Mouse (Mus musculus) adrenal gland, postnatal 10 days (tissue): ENCODE measurements around the gene Dhh. TPM values are rescaled to one million over a fixed set of nuclear protein-coding genes. Genes with fewer than 3 reads are reported as not detected.

Experiments
- DNase-seq: peaks from one replicate; pipeline ENCODE4 v3.0.0; 2021; ENCODE audit warnings: mixed read lengths
- total RNA-seq, 2 experiments: library from RNA; stranded (reverse); gene quantifications; 2 replicates each; pipeline ENCODE4 v1.2.3; 2021

Gene Dhh
- total RNA-seq, 2 experiments from 2014 or later: 2.6 to 3.2 TPM

DNA sequence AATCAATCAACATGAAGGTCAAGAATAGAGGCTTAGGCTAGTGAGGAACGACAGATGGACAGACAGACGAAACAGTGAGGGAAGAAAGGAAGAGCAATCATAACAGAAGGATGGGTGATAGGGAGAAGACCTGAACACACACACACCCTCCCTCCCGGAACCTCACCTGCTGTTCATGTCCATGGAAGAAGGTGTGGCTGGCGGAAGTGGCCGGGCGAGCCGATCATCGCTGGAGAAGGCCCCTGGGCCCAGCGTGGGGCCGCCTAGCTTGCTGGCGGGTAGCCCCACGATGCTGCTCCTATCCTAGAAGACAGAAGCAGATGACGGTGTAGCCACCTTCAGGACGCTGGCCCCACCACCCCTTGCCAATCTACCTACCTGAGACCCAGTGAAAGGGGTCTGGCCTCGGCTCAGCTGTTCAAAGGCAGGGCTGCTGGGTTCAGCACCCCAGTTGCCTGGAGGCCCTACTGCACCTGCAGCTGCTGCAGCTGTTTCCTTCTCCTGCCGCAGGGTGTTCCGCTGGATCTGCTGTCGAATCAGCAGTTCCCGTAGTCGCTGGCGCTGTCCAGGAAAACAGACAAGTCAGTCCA is 47.0 kb downstream of the Dhh start:
- no peak for DNase-seq

GRCm38 (mm10) chr15:98850668-98851067 is 47.7 kb downstream of the Dhh start:
- DNase-seq: peak; percentile 54

- no peak for DNase-seq
Observed at GRCm38 (mm10) chr15:98849956-98850600, 48.3 kb downstream of the Dhh start.

- DNase-seq: no peak
Observed at GRCm38 (mm10) chr15:98849165-98849564, 49.2 kb downstream of the Dhh start.

- no peak for DNase-seq
Observed at GRCm38 (mm10) chr15:98846140-98846539, 52.2 kb downstream of the Dhh start.

DNA sequence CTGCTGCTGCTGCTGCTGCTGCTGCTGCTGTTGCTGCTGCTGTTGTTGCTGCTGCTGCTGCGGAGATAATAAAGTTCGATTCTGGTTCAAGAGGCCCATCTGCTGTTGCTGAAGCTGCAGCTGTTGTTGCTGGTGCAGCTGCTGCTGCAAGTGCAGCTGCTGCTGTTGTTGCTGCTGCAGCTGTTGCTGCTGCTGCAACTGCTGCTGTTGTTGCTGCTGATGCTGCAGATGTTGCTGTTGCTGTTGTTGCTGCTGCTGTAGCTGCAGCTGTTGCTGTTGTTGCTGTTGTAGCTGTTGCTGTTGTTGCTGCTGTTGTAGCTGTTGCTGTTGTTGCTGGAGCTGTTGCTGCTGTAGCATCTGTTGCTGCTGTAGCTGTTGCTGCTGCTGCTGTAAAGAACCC is 53.2 kb downstream of the Dhh start:
- DNase-seq: no peak

DNA sequence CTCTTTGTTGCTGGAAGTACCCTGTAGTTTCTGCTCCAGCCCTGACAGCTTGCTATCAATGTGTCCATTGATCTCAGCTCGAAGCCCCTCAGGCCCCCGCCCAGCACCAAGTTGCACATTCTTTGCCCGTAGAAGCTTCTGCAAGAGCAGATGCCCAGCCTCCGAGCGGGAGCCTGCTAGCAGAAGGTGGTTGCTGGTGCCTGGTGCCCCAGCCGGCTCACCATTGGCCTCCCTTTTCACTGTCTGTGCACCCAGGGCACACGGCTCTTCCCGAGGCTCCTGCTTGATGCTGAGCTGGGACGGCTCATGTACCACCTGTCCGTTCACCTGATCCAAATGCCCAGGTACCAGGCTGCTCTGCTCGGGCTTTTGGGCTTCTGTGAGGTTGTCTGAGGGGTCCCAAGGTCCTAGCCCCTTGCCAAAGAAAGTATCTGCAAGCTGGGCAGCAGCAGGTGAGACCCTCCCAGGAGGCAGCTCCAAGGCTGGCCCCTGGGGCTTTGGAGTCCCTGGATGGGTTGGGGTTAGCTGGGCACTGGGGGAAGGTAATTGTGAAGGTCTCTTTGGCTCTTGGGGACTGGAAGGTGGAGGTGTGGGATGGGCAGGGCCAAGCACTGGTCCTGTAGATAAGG is 54.6 kb downstream of the Dhh start:
- no peak for DNase-seq

Other genes with a start within 250 kb of the Dhh start
- gene Ddx23, start 235.6 kb downstream of the Dhh start, total RNA-seq: 10 to 100 TPM; 55.5 to 72.4 TPM
- gene Rnd1, start 221.1 kb downstream of the Dhh start, total RNA-seq: 1 to 10 TPM; 1.9 to 2.3 TPM
- gene Ccdc65, start 190.3 kb downstream of the Dhh start, total RNA-seq: under 1 TPM; 0.61 to 0.63 TPM
- gene Fkbp11, start 170.3 kb downstream of the Dhh start, total RNA-seq: 10 to 100 TPM in 1 of 2 experiments, 1 to 10 TPM in 1; 8.8 to 11.9 TPM
- 10 to 100 TPM; 92.4 to 94.7 TPM for gene Arf3, start 135.3 kb downstream of the Dhh start, total RNA-seq
- gene Wnt10b, start 120.4 kb downstream of the Dhh start, total RNA-seq: 1 to 10 TPM in 1 of 2 experiments, under 1 TPM in 1; 0.96 to 1.1 TPM
- under 1 TPM in 1 of 2 experiments, not detected in 1; 0.12 TPM for gene Wnt1, start 108.7 kb downstream of the Dhh start, total RNA-seq
- gene Ddn, start 89.0 kb downstream of the Dhh start, total RNA-seq: under 1 TPM; 0.09 to 0.21 TPM
- 10 to 100 TPM; 65.7 to 71.5 TPM for gene Prkag1, start 67.0 kb downstream of the Dhh start, total RNA-seq
- 10 to 100 TPM; 47.5 to 64.2 TPM for gene Kmt2d, start 27.3 kb downstream of the Dhh start, total RNA-seq
- 1 to 10 TPM; 2.6 to 4.5 TPM for gene Rhebl1, start 4.0 kb downstream of the Dhh start, total RNA-seq
- gene Lmbr1l, start 19.7 kb upstream of the Dhh start, total RNA-seq: 10 to 100 TPM; 17.7 to 27.7 TPM
- 100 to 1,000 TPM; 329 to 414 TPM for gene Tuba1b, start 36.0 kb upstream of the Dhh start, total RNA-seq
- gene Gm49450, start 55.0 kb upstream of the Dhh start, total RNA-seq: not detected
- 100 to 1,000 TPM; 202 to 313 TPM for gene Tuba1a, start 55.2 kb upstream of the Dhh start, total RNA-seq
- gene Tuba1c, start 131.4 kb upstream of the Dhh start, total RNA-seq: 100 to 1,000 TPM; 144 to 176 TPM
- 10 to 100 TPM; 24.0 to 59.0 TPM for gene Prph, start 156.6 kb upstream of the Dhh start, total RNA-seq
- 1 to 10 TPM; 8.2 to 9.8 TPM for gene Troap, start 176.0 kb upstream of the Dhh start, total RNA-seq
- gene C1ql4, start 189.3 kb upstream of the Dhh start, total RNA-seq: under 1 TPM in 1 of 2 experiments, not detected in 1; 0.18 TPM
- 10 to 100 TPM; 15.0 to 21.8 TPM for gene Dnajc22, start 194.6 kb upstream of the Dhh start, total RNA-seq
- 10 to 100 TPM; 19.2 to 21.5 TPM for gene Spats2, start 227.4 kb upstream of the Dhh start, total RNA-seq